Mouse (Mus musculus): Measurements from ENCODE around the gene Gna14.

Gna14 gene

GRCm38 (mm10) chr19:16435531-16436231 is at the start of gene Gna14:
Gene Gna14, plus strand, starts transcription at chr19:16435762.
- DNase-seq (ENCODE audit: low spot score in 2 of 2): peak; percentile 18 to 65

GRCm38 (mm10) chr19:16386514-16386913 is 49.0 kb upstream of the Gna14 start:
- DNase-seq (ENCODE audit: low spot score in 2 of 2): no peak

- DNase-seq (ENCODE audit: low spot score in 2 of 2): no peak
These were observed 45.3 kb upstream of the Gna14 start for GRCm38 (mm10) chr19:16390192-16390795.

GRCm38 (mm10) chr19:16394381-16394780 is 41.2 kb upstream of the Gna14 start:
- no peak for DNase-seq (ENCODE audit: low spot score in 2 of 2)

GRCm38 (mm10) chr19:16403101-16403500 is 32.5 kb upstream of the Gna14 start:
- DNase-seq (ENCODE audit: low spot score in 2 of 2): no peak

GRCm38 (mm10) chr19:16407727-16408126 is 27.8 kb upstream of the Gna14 start:
- DNase-seq (ENCODE audit: low spot score in 2 of 2): no peak

GRCm38 (mm10) chr19:16411302-16411701 is 24.3 kb upstream of the Gna14 start:
- no peak for DNase-seq (ENCODE audit: low spot score in 2 of 2)

GRCm38 (mm10) chr19:16418086-16418663 is 17.4 kb upstream of the Gna14 start:
- no peak for DNase-seq (ENCODE audit: low spot score in 2 of 2)

GRCm38 (mm10) chr19:16425596-16425995 is 10.0 kb upstream of the Gna14 start:
- DNase-seq (ENCODE audit: low spot score in 2 of 2): no peak

- no peak for DNase-seq (ENCODE audit: low spot score in 2 of 2)
These were observed 4.2 kb upstream of the Gna14 start for GRCm38 (mm10) chr19:16431368-16431767.

- no peak for DNase-seq (ENCODE audit: low spot score in 2 of 2)
These were observed 683 bp upstream of the Gna14 start for GRCm38 (mm10) chr19:16434879-16435278.

GRCm38 (mm10) chr19:16436335-16437169 is 990 bp downstream of the Gna14 start:
- no peak for DNase-seq (ENCODE audit: low spot score in 2 of 2)

GRCm38 (mm10) chr19:16437170-16437483 is 1.6 kb downstream of the Gna14 start:
- no peak for DNase-seq (ENCODE audit: low spot score in 2 of 2)

- no peak for DNase-seq (ENCODE audit: low spot score in 2 of 2)
These were observed 2.3 kb downstream of the Gna14 start for GRCm38 (mm10) chr19:16437906-16438305.

GRCm38 (mm10) chr19:16439278-16439677 is 3.7 kb downstream of the Gna14 start:
- no peak for DNase-seq (ENCODE audit: low spot score in 2 of 2)

GRCm38 (mm10) chr19:16439834-16440233 is 4.3 kb downstream of the Gna14 start:
- DNase-seq (ENCODE audit: low spot score in 2 of 2): no peak

- no peak for DNase-seq (ENCODE audit: low spot score in 2 of 2)
These were observed 5.8 kb downstream of the Gna14 start for GRCm38 (mm10) chr19:16441329-16441728.

GRCm38 (mm10) chr19:16443335-16443734 is 7.8 kb downstream of the Gna14 start:
- DNase-seq (ENCODE audit: low spot score in 2 of 2): no peak

GRCm38 (mm10) chr19:16446612-16447011 is 11.1 kb downstream of the Gna14 start:
- no peak for DNase-seq (ENCODE audit: low spot score in 2 of 2)

GRCm38 (mm10) chr19:16447832-16448621 is 12.5 kb downstream of the Gna14 start:
- no peak for DNase-seq (ENCODE audit: low spot score in 2 of 2)

- no peak for DNase-seq (ENCODE audit: low spot score in 2 of 2)
These were observed 13.2 kb downstream of the Gna14 start for GRCm38 (mm10) chr19:16448796-16449195.

- no peak for DNase-seq (ENCODE audit: low spot score in 2 of 2)
These were observed 15.3 kb downstream of the Gna14 start for GRCm38 (mm10) chr19:16450824-16451223.

Data from urinary bladder, adult 18-20 months (tissue).